Mouse (Mus musculus): Measurements from ENCODE around the gene Uts2r. TPM values are rescaled to one million over a fixed set of nuclear protein-coding genes. Genes with fewer than 3 reads are reported as not detected.

The Uts2r gene
- polyA plus RNA-seq, 1 experiment from 2014 or later: 0.23 TPM

- 88% methylated on average over 3 of the region's 3 CpGs for WGBS
- H3K36me3 ChIP-seq (ENCODE audit: control insufficient read depth, insufficient read depth, low read length): no peaks in the 10 kb centered on the region
- no peaks in the 10 kb centered on the region for H3K27me3 ChIP-seq (ENCODE audit: control insufficient read depth, insufficient read depth, low read length)
- ATAC-seq (ENCODE audit: low FRiP score) (no peak), DNase-seq (ENCODE audit: low spot score) (no peak)
- no peak overlapping the region for H3K4me2 ChIP-seq (replicated peaks; ENCODE audit: low read depth, low read length)
- no peak overlapping the region for H3K4me3 ChIP-seq (ENCODE audit: low read depth, low read length)
- no peak overlapping the region for H3K9ac ChIP-seq (ENCODE audit: low read depth, low read length)
- no peaks in the 10 kb centered on the region for H3K9me3 ChIP-seq (ENCODE audit: control insufficient read depth, low read length)
- no peaks in the 10 kb centered on the region for H3K4me1 ChIP-seq (replicated peaks; ENCODE audit: control insufficient read depth, insufficient read depth, low read length)
- H3K27ac ChIP-seq (ENCODE audit: low read depth, low read length): no peak overlapping the region
Measured at GRCm38 (mm10) chr11:121125522-121126172, 34.4 kb upstream of the Uts2r start.

GRCm38 (mm10) chr11:121126395-121126794 is 33.7 kb upstream of the Uts2r start:
- Histone ChIP-seq H3K36me3 (ENCODE audit: control insufficient read depth, insufficient read depth, low read length) (no peaks in the 10 kb centered on the region), H3K4me2 (replicated peaks; ENCODE audit: low read depth, low read length) (no peak overlapping the region), H3K27ac (ENCODE audit: low read depth, low read length) (no peak overlapping the region), H3K4me3 (ENCODE audit: low read depth, low read length) (no peak overlapping the region), H3K9me3 (ENCODE audit: control insufficient read depth, low read length) (no peaks in the 10 kb centered on the region), H3K27me3 (ENCODE audit: control insufficient read depth, insufficient read depth, low read length) (no peaks in the 10 kb centered on the region), H3K4me1 (replicated peaks; ENCODE audit: control insufficient read depth, insufficient read depth, low read length) (no peaks in the 10 kb centered on the region), H3K9ac (ENCODE audit: low read depth, low read length) (no peak overlapping the region)
- peak; percentile 16 for DNase-seq (ENCODE audit: low spot score)
- no peak for ATAC-seq (ENCODE audit: low FRiP score)
- WGBS: 62% methylated on average over 1 of the region's 1 CpGs

GRCm38 (mm10) chr11:121127441-121127840 is 32.6 kb upstream of the Uts2r start:
- Histone ChIP-seq H3K9ac (ENCODE audit: low read depth, low read length) (no peak overlapping the region), H3K36me3 (ENCODE audit: control insufficient read depth, insufficient read depth, low read length) (no peaks in the 10 kb centered on the region), H3K4me1 (replicated peaks; ENCODE audit: control insufficient read depth, insufficient read depth, low read length) (no peaks in the 10 kb centered on the region), H3K27ac (ENCODE audit: low read depth, low read length) (no peak overlapping the region), H3K4me2 (replicated peaks; ENCODE audit: low read depth, low read length) (no peak overlapping the region), H3K9me3 (ENCODE audit: control insufficient read depth, low read length) (no peaks in the 10 kb centered on the region), H3K4me3 (ENCODE audit: low read depth, low read length) (no peak overlapping the region), H3K27me3 (ENCODE audit: control insufficient read depth, insufficient read depth, low read length) (no peaks in the 10 kb centered on the region)
- ATAC-seq (ENCODE audit: low FRiP score): no peak
- DNase-seq (ENCODE audit: low spot score): no peak
- 92% methylated on average over 3 of the region's 3 CpGs for WGBS

- Histone ChIP-seq H3K4me2 (replicated peaks; ENCODE audit: low read depth, low read length) (no peak overlapping the region), H3K36me3 (ENCODE audit: control insufficient read depth, insufficient read depth, low read length) (no peaks in the 10 kb centered on the region), H3K9me3 (ENCODE audit: control insufficient read depth, low read length) (no peaks in the 10 kb centered on the region), H3K4me1 (replicated peaks; ENCODE audit: control insufficient read depth, insufficient read depth, low read length) (no peaks in the 10 kb centered on the region), H3K9ac (ENCODE audit: low read depth, low read length) (no peak overlapping the region), H3K27ac (ENCODE audit: low read depth, low read length) (no peak overlapping the region), H3K4me3 (ENCODE audit: low read depth, low read length) (no peak overlapping the region), H3K27me3 (ENCODE audit: control insufficient read depth, insufficient read depth, low read length) (no peaks in the 10 kb centered on the region)
- 90% methylated on average over 1 of the region's 1 CpGs for WGBS
- ATAC-seq (ENCODE audit: low FRiP score): no peak
- no peak for DNase-seq (ENCODE audit: low spot score)
Measured at GRCm38 (mm10) chr11:121129616-121130015, 30.5 kb upstream of the Uts2r start.

- H3K27ac ChIP-seq (ENCODE audit: low read depth, low read length): no peak overlapping the region
- ATAC-seq (ENCODE audit: low FRiP score): no peak
- H3K4me3 ChIP-seq (ENCODE audit: low read depth, low read length): no peak overlapping the region
- no peaks in the 10 kb centered on the region for H3K27me3 ChIP-seq (ENCODE audit: control insufficient read depth, insufficient read depth, low read length)
- no peak overlapping the region for H3K9ac ChIP-seq (ENCODE audit: low read depth, low read length)
- H3K36me3 ChIP-seq (ENCODE audit: control insufficient read depth, insufficient read depth, low read length): no peaks in the 10 kb centered on the region
- WGBS: 66% methylated on average over 1 of the region's 1 CpGs
- no peaks in the 10 kb centered on the region for H3K4me1 ChIP-seq (replicated peaks; ENCODE audit: control insufficient read depth, insufficient read depth, low read length)
- H3K4me2 ChIP-seq (replicated peaks; ENCODE audit: low read depth, low read length): no peak overlapping the region
- H3K9me3 ChIP-seq (ENCODE audit: control insufficient read depth, low read length): no peaks in the 10 kb centered on the region
- DNase-seq (ENCODE audit: low spot score): no peak
Measured at GRCm38 (mm10) chr11:121134600-121134999, 25.5 kb upstream of the Uts2r start.

- WGBS: 84% methylated on average over 5 of the region's 5 CpGs
- DNase-seq (ENCODE audit: low spot score) (no peak), ATAC-seq (ENCODE audit: low FRiP score) (no peak)
- H3K4me2 ChIP-seq (replicated peaks; ENCODE audit: low read depth, low read length): no peak overlapping the region
- H3K27ac ChIP-seq (ENCODE audit: low read depth, low read length): no peak overlapping the region
- no peaks in the 10 kb centered on the region for H3K9me3 ChIP-seq (ENCODE audit: control insufficient read depth, low read length)
- no peak overlapping the region for H3K4me3 ChIP-seq (ENCODE audit: low read depth, low read length)
- no peaks in the 10 kb centered on the region for H3K27me3 ChIP-seq (ENCODE audit: control insufficient read depth, insufficient read depth, low read length)
- H3K9ac ChIP-seq (ENCODE audit: low read depth, low read length): no peak overlapping the region
- no peaks in the 10 kb centered on the region for H3K4me1 ChIP-seq (replicated peaks; ENCODE audit: control insufficient read depth, insufficient read depth, low read length)
- H3K36me3 ChIP-seq (ENCODE audit: control insufficient read depth, insufficient read depth, low read length): no peaks in the 10 kb centered on the region
Measured at GRCm38 (mm10) chr11:121137682-121138081, 22.4 kb upstream of the Uts2r start.

- Histone ChIP-seq H3K27me3 (ENCODE audit: control insufficient read depth, insufficient read depth, low read length) (no peaks in the 10 kb centered on the region), H3K4me3 (ENCODE audit: low read depth, low read length) (no peak overlapping the region), H3K9ac (ENCODE audit: low read depth, low read length) (no peak overlapping the region), H3K27ac (ENCODE audit: low read depth, low read length) (no peak overlapping the region), H3K4me2 (replicated peaks; ENCODE audit: low read depth, low read length) (no peak overlapping the region), H3K4me1 (replicated peaks; ENCODE audit: control insufficient read depth, insufficient read depth, low read length) (no peaks in the 10 kb centered on the region), H3K9me3 (ENCODE audit: control insufficient read depth, low read length) (no peaks in the 10 kb centered on the region), H3K36me3 (ENCODE audit: control insufficient read depth, insufficient read depth, low read length) (no peaks in the 10 kb centered on the region)
- ATAC-seq (ENCODE audit: low FRiP score) (no peak), DNase-seq (ENCODE audit: low spot score) (no peak)
- WGBS: 39% methylated on average over 6 of the region's 6 CpGs
Measured at GRCm38 (mm10) chr11:121138732-121139131, 21.3 kb upstream of the Uts2r start.

- Histone ChIP-seq H3K36me3 (ENCODE audit: control insufficient read depth, insufficient read depth, low read length) (no peaks in the 10 kb centered on the region), H3K4me1 (replicated peaks; ENCODE audit: control insufficient read depth, insufficient read depth, low read length) (no peaks in the 10 kb centered on the region), H3K9me3 (ENCODE audit: control insufficient read depth, low read length) (no peaks in the 10 kb centered on the region), H3K27me3 (ENCODE audit: control insufficient read depth, insufficient read depth, low read length) (no peaks in the 10 kb centered on the region), H3K27ac (ENCODE audit: low read depth, low read length) (no peak overlapping the region), H3K9ac (ENCODE audit: low read depth, low read length) (no peak overlapping the region), H3K4me3 (ENCODE audit: low read depth, low read length) (no peak overlapping the region), H3K4me2 (replicated peaks; ENCODE audit: low read depth, low read length) (no peak overlapping the region)
- DNase-seq (ENCODE audit: low spot score) (no peak), ATAC-seq (ENCODE audit: low FRiP score) (no peak)
- 79% methylated on average over 9 of the region's 9 CpGs for WGBS
Measured at GRCm38 (mm10) chr11:121143325-121144015, 16.6 kb upstream of the Uts2r start.

GRCm38 (mm10) chr11:121145865-121146264 is 14.2 kb upstream of the Uts2r start, which contains the start of gene Tex19.1:
TSS of gene Tex19.1 (plus strand) at chr11:121146143.
- Histone ChIP-seq H3K4me2 (replicated peaks; ENCODE audit: low read depth, low read length) (no peak within 1 kb of the TSS), H3K4me3 (ENCODE audit: low read depth, low read length) (no peak within 1 kb of the TSS), H3K27me3 (ENCODE audit: control insufficient read depth, insufficient read depth, low read length) (no peaks in the 10 kb centered on the region), H3K9me3 (ENCODE audit: control insufficient read depth, low read length) (no peaks in the 10 kb centered on the region), H3K4me1 (replicated peaks; ENCODE audit: control insufficient read depth, insufficient read depth, low read length) (no peaks in the 10 kb centered on the region), H3K36me3 (ENCODE audit: control insufficient read depth, insufficient read depth, low read length) (no peaks in the 10 kb centered on the region), H3K27ac (ENCODE audit: low read depth, low read length) (no peak within 1 kb of the TSS), H3K9ac (ENCODE audit: low read depth, low read length) (no peak within 1 kb of the TSS)
- DNase-seq (ENCODE audit: low spot score) (no peak), ATAC-seq (ENCODE audit: low FRiP score) (no peak)
- 93% methylated on average over 22 of the region's 22 CpGs for WGBS
